Mouse (Mus musculus): Measurements from ENCODE around the gene Cux2. TPM values are rescaled to one million over a fixed set of nuclear protein-coding genes. Genes with fewer than 3 reads are reported as not detected.

Gene Cux2
- polyA plus RNA-seq, 1 experiment from 2014 or later = 2.3 TPM

DNA sequence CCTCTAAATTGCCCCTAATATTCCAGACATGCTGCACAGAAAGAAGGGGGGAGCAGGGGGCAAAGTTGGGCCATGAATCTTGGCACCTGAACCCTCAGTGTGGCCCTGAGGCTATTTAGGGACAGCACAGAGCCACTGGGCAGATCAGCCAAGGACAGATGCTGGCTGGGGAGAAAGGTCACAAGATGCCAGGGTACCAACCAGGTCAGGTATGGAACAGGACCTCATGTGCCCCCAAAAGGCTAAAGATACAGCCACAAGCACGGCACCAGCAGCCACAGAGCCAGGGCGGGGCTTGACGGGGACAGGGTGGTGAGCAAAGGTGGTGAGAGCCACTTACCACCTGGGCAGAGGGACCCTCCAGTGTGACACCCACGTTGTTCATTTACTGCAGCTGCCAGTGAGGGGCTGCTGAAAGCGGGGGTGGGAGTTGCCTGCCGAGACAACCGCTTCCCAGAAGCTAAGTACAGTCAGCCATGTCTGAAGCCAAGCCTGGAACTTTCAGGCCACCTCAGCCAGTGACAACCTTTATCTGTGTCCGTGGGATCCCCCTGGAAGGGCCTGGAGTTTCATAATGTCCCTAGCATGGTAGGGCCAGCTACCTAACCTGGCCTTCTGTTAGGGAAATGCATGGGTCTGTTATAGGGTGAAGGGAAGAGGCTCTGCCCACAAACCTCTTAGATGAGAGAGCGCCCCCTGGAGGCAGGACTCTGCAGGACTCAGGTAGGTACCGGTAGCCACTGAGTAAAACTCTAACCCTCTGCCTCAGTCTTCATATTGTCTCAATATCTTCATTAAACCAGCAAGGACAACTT lies 50.7 kb downstream of the Cux2 start:
- no peak for ATAC-seq (ENCODE audit: low read depth)
- no peaks in the 10 kb centered on the region for H3K27me3 ChIP-seq (ENCODE audit: control insufficient read depth, insufficient read depth, low read depth, low read length)
- H3K4me1 ChIP-seq (replicated peaks; ENCODE audit: control insufficient read depth, insufficient read depth, low read length) = no peaks in the 10 kb centered on the region
- H3K4me3 ChIP-seq (ENCODE audit: low read length) = no peak overlapping the region
- 50% methylated on average over 10 of the region's 10 CpGs for WGBS
- no peak overlapping the region for H3K27ac ChIP-seq (ENCODE audit: low read length)
- H3K9me3 ChIP-seq (ENCODE audit: control insufficient read depth, low read length) = no peaks in the 10 kb centered on the region
- no peaks in the 10 kb centered on the region for H3K36me3 ChIP-seq (ENCODE audit: control insufficient read depth, insufficient read depth, low read length)
- H3K4me2 ChIP-seq (ENCODE audit: low read depth, low read length) = no peak overlapping the region
- H3K9ac ChIP-seq (ENCODE audit: low read length) = no peak overlapping the region

DNA sequence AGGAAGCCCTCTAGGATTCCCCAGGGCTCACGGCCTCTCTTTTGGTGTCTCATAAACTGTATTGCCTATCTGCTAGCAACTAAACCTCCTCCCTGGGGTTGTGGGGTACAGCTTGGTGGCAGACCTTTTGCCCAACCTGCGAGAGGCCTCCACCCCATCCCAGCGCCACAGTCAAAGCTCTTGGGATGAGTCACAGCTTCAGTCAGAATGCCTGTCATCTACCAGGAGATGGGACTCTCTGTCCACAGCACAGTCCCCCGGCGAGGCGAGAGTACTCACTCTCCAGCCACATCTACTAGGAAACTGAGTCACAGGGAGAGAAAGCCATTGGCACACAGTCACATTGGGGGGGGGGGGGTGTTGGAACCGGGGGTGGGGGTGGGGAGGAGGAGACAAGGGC lies 51.6 kb downstream of the Cux2 start:
- Histone ChIP-seq H3K4me2 (ENCODE audit: low read depth, low read length) (no peak overlapping the region), H3K9ac (ENCODE audit: low read length) (no peak overlapping the region), H3K4me1 (replicated peaks; ENCODE audit: control insufficient read depth, insufficient read depth, low read length) (no peaks in the 10 kb centered on the region), H3K4me3 (ENCODE audit: low read length) (no peak overlapping the region), H3K27ac (ENCODE audit: low read length) (no peak overlapping the region), H3K36me3 (ENCODE audit: control insufficient read depth, insufficient read depth, low read length) (no peaks in the 10 kb centered on the region), H3K27me3 (ENCODE audit: control insufficient read depth, insufficient read depth, low read depth, low read length) (no peaks in the 10 kb centered on the region), H3K9me3 (ENCODE audit: control insufficient read depth, low read length) (no peaks in the 10 kb centered on the region)
- no peak for ATAC-seq (ENCODE audit: low read depth)
- 83% methylated on average over 7 of the region's 7 CpGs for WGBS

DNA sequence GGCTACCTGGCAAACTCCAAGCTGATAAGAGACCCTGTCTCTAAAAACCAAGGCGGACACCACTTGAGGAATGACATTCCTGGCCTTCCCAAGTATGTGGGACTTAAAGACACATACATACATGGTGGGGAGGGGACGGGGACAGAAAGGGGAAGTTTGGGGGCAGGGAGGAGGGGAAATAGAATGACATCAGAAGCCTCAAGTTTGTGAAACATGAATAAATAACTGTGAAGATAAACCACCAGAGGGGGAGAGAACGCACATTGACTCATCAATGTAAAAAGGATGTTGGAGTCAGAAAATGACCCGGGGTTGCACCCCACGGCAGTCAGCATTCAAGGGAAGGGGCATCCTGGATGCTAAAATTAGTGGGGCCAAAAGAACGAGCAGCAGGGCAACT lies 53.2 kb downstream of the Cux2 start:
- no peak for ATAC-seq (ENCODE audit: low read depth)
- 40% methylated on average over 6 of the region's 6 CpGs for WGBS
- H3K36me3 ChIP-seq (ENCODE audit: control insufficient read depth, insufficient read depth, low read length) = no peaks in the 10 kb centered on the region

DNA sequence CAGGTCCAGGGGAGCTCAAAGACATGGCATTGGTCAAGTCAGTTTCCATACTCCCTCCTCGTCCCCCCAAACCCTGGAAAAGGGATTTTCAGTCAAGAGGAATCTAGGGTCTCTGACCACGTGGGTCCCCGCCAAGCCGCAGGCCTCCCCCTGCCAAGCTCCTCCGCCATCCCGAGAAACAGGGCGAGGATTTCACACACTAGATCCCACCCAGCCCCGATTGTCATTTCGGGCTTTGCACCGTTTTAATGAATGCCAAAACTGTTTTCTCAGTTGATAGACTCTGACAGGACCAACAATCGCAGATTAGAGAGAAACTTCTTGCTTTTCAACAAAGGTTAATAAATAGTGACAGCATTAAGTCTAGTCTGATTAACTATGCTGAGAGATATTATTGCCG lies 55.1 kb downstream of the Cux2 start:
- no peak overlapping the region for H3K9ac ChIP-seq (ENCODE audit: low read length)
- no peaks in the 10 kb centered on the region for H3K36me3 ChIP-seq (ENCODE audit: control insufficient read depth, insufficient read depth, low read length)
- WGBS = 66% methylated on average over 12 of the region's 12 CpGs
- no peak overlapping the region for H3K4me2 ChIP-seq (ENCODE audit: low read depth, low read length)
- no peak for ATAC-seq (ENCODE audit: low read depth)
- H3K4me3 ChIP-seq (ENCODE audit: low read length) = no peak overlapping the region
- H3K27me3 ChIP-seq (ENCODE audit: control insufficient read depth, insufficient read depth, low read depth, low read length) = no peaks in the 10 kb centered on the region
- H3K4me1 ChIP-seq (replicated peaks; ENCODE audit: control insufficient read depth, insufficient read depth, low read length) = no peaks in the 10 kb centered on the region
- H3K9me3 ChIP-seq (ENCODE audit: control insufficient read depth, low read length) = no peaks in the 10 kb centered on the region
- no peak overlapping the region for H3K27ac ChIP-seq (ENCODE audit: low read length)

More for the DNA sequence above, 53.2 kb downstream of the Cux2 start:
- Histone ChIP-seq H3K27ac (ENCODE audit: low read length) (no peak overlapping the region), H3K9ac (ENCODE audit: low read length) (no peak overlapping the region), H3K27me3 (ENCODE audit: control insufficient read depth, insufficient read depth, low read depth, low read length) (no peaks in the 10 kb centered on the region), H3K4me2 (ENCODE audit: low read depth, low read length) (no peak overlapping the region), H3K4me1 (replicated peaks; ENCODE audit: control insufficient read depth, insufficient read depth, low read length) (no peaks in the 10 kb centered on the region), H3K9me3 (ENCODE audit: control insufficient read depth, low read length) (no peaks in the 10 kb centered on the region), H3K4me3 (ENCODE audit: low read length) (no peak overlapping the region)

DNA sequence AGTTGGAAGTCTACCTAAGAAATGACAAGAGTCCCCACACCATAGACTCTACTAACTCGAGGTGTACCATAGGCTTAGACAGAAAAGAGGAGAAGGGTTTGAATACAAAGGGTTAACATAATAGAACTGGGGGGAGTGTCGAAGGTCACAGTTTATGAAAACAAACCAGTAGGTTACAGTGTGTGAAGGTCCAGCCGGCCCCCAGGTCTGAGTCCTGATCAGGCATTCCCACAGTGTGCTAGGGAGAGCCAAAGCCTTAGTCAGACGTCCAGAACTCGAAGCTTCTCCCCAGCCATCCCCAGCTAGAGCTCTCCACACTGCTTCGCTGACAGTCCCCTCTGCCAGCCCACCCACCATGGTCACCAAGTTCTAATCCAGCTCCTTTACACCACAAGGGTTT lies 58.0 kb downstream of the Cux2 start:
- H3K27ac ChIP-seq (ENCODE audit: low read length) = no peak overlapping the region
- H3K4me2 ChIP-seq (ENCODE audit: low read depth, low read length) = no peak overlapping the region
- WGBS = 28% methylated on average over 6 of the region's 6 CpGs
- no peak for ATAC-seq (ENCODE audit: low read depth)
- H3K4me3 ChIP-seq (ENCODE audit: low read length) = no peak overlapping the region
- no peaks in the 10 kb centered on the region for H3K36me3 ChIP-seq (ENCODE audit: control insufficient read depth, insufficient read depth, low read length)
- no peak overlapping the region for H3K9ac ChIP-seq (ENCODE audit: low read length)
- H3K27me3 ChIP-seq (ENCODE audit: control insufficient read depth, insufficient read depth, low read depth, low read length) = no peaks in the 10 kb centered on the region
- no peaks in the 10 kb centered on the region for H3K9me3 ChIP-seq (ENCODE audit: control insufficient read depth, low read length)
- no peaks in the 10 kb centered on the region for H3K4me1 ChIP-seq (replicated peaks; ENCODE audit: control insufficient read depth, insufficient read depth, low read length)

DNA sequence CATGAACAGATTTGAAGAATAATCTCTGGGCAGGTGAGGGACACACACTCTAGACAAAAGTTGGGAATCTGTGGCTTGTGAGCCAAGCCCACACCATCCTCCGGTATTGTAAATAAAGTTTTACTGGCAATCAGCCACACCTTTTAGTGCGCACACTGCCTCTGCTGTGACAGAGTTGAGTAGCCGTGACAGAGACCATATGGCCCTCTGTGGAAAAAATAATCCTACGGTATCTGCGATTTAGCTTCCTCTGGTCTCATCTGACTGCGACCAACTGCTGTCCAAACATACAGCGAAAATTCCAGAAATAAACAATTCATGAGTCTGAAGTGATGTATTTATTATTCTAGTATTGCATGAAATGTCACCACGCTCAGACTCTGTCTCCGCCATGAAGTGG lies 64.0 kb downstream of the Cux2 start:
- Histone ChIP-seq H3K36me3 (ENCODE audit: control insufficient read depth, insufficient read depth, low read length) (no peaks in the 10 kb centered on the region), H3K4me3 (ENCODE audit: low read length) (no peak overlapping the region), H3K4me1 (replicated peaks; ENCODE audit: control insufficient read depth, insufficient read depth, low read length) (peaks cover 6% of the 10 kb centered on the region), H3K27ac (ENCODE audit: low read length) (0 out of 2 replicates have a peak overlapping the region, but pooled peaks have one; percentile 17), H3K4me2 (ENCODE audit: low read depth, low read length) (no peak overlapping the region), H3K27me3 (ENCODE audit: control insufficient read depth, insufficient read depth, low read depth, low read length) (no peaks in the 10 kb centered on the region), H3K9me3 (ENCODE audit: control insufficient read depth, low read length) (no peaks in the 10 kb centered on the region), H3K9ac (ENCODE audit: low read length) (no peak overlapping the region)
- 45% methylated on average over 9 of the region's 9 CpGs for WGBS
- peak; percentile 79 for ATAC-seq (ENCODE audit: low read depth)

DNA sequence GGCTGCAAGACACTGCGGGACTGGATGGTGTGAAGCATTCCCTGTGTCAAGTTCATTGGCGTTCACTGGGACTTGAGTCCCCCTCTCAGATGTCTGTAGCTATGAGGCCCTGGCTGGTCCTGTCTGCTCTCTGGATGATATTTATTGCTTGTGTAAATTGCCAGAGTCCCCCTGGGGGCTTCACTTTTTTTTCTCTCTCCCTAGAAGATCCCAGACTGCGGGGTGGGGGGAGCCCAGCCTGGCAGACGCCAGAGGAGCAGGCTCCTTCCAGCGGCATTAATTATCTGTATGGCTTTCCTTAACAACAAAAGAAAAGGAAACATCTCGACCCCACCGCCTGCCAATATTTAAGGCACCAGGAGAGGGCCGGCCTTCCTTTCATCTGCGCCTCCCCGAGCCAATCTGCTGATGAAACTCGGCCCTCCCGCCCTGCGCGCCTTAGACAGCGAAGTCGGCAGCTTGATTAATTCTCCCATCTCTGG lies 68.2 kb downstream of the Cux2 start:
- no peak overlapping the region for H3K9ac ChIP-seq (ENCODE audit: low read length)
- H3K9me3 ChIP-seq (ENCODE audit: control insufficient read depth, low read length) = no peaks in the 10 kb centered on the region
- H3K36me3 ChIP-seq (ENCODE audit: control insufficient read depth, insufficient read depth, low read length) = no peaks in the 10 kb centered on the region
- no peak overlapping the region for H3K27ac ChIP-seq (ENCODE audit: low read length)
- ATAC-seq (ENCODE audit: low read depth) = peak; percentile 64
- no peak overlapping the region for H3K4me3 ChIP-seq (ENCODE audit: low read length)
- H3K4me2 ChIP-seq (ENCODE audit: low read depth, low read length) = no peak overlapping the region; the same call in 1 of the 2 replicates
- WGBS = 21% methylated on average over 16 of the region's 16 CpGs
- no peaks in the 10 kb centered on the region for H3K27me3 ChIP-seq (ENCODE audit: control insufficient read depth, insufficient read depth, low read depth, low read length)
- peaks cover 6% of the 10 kb centered on the region for H3K4me1 ChIP-seq (replicated peaks; ENCODE audit: control insufficient read depth, insufficient read depth, low read length)

DNA sequence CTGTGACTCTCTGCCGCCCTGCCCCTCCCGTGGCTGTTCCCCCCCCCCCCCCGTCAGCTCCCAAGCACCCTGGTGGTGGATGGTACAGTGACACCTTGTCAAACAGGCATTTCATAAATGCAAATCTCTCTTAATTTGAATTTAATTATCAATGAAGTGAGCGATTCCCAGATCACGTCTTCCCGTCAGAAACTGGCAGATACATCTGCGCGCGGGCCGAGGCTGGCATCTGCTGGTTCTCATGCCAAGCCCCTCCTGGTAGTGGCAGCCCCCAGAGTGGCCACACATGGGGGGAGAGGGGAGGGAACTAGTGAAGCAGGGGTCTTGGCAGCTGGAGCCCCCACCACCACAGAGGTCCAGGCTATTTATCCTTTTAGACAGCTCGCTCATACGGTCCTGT lies 73.6 kb downstream of the Cux2 start:
- H3K4me2 ChIP-seq (ENCODE audit: low read depth, low read length) = no peak overlapping the region
- H3K36me3 ChIP-seq (ENCODE audit: control insufficient read depth, insufficient read depth, low read length) = no peaks in the 10 kb centered on the region
- no peak overlapping the region for H3K9ac ChIP-seq (ENCODE audit: low read length)
- H3K9me3 ChIP-seq (ENCODE audit: control insufficient read depth, low read length) = no peaks in the 10 kb centered on the region
- H3K27me3 ChIP-seq (ENCODE audit: control insufficient read depth, insufficient read depth, low read depth, low read length) = no peaks in the 10 kb centered on the region
- H3K4me3 ChIP-seq (ENCODE audit: low read length) = no peak overlapping the region
- peaks cover 3% of the 10 kb centered on the region; the same call in 1 of the 2 replicates for H3K4me1 ChIP-seq (replicated peaks; ENCODE audit: control insufficient read depth, insufficient read depth, low read length)
- ATAC-seq (ENCODE audit: low read depth) = no peak
- 78% methylated on average over 12 of the region's 12 CpGs for WGBS
- no peak overlapping the region for H3K27ac ChIP-seq (ENCODE audit: low read length)

DNA sequence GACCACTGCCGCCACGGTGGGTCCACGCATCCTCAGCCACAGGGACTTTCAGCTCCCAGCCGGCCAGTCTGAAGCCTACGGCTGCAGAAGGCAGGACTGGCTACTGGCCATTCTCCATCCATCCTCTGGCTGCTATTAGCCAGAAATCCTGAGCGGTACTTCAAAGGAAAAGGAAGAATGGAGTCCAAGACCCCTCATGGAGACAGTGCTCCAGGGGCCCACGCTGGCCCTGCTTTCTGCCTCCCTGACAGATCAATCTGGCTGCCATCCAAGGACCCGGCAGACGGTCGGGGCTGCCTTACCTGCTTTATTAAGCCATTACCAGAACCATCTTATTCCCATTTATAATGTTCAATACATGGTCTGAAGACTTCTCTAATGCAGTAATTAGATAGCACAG lies 76.4 kb downstream of the Cux2 start:
- H3K27ac ChIP-seq (ENCODE audit: low read length) = no peak overlapping the region
- no peak overlapping the region for H3K4me2 ChIP-seq (ENCODE audit: low read depth, low read length)
- H3K4me3 ChIP-seq (ENCODE audit: low read length) = no peak overlapping the region
- H3K9me3 ChIP-seq (ENCODE audit: control insufficient read depth, low read length) = no peaks in the 10 kb centered on the region
- 40% methylated on average over 10 of the region's 10 CpGs for WGBS
- no peak overlapping the region for H3K9ac ChIP-seq (ENCODE audit: low read length)
- no peaks in the 10 kb centered on the region for H3K27me3 ChIP-seq (ENCODE audit: control insufficient read depth, insufficient read depth, low read depth, low read length)
- no peak for ATAC-seq (ENCODE audit: low read depth)
- peaks cover 3% of the 10 kb centered on the region; the same call in 1 of the 2 replicates for H3K4me1 ChIP-seq (replicated peaks; ENCODE audit: control insufficient read depth, insufficient read depth, low read length)
- no peaks in the 10 kb centered on the region for H3K36me3 ChIP-seq (ENCODE audit: control insufficient read depth, insufficient read depth, low read length)
